Mouse (Mus musculus): ENCODE results near the gene Smc1b.

DNA sequence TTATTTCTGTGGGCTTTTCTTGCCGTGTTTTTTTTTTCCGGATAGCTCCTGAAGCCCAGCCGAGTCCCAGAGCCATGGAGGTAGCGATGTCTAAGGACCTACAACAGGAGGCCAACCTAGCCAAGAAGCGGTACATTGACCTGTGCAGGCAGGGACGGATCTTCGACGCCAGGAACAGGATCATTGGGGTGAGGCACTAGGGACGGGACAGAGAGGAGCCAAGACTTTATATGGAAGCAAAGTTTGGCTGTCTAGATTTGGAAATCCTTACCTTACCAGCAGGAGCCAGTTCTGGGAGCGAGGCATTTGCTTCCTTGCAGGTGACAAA is 393 bp upstream of the Smc1b start:
- TF ChIP-seq CTCF (IDR thresholded peaks at IDR 0.05; ENCODE audit: low read depth) (no peak), EP300 (IDR thresholded peaks at IDR 0.05; ENCODE audit: low read depth) (no peak)

Measured in heart, postnatal 0 days (tissue).